Mouse (Mus musculus) embryonic facial prominence, embryonic 11.5 days (tissue): ENCODE measurements around the gene Emilin3. TPM values are rescaled to one million over a fixed set of nuclear protein-coding genes. Genes with fewer than 3 reads are reported as not detected.

Experiments
- ATAC-seq: fragments of 200-750 bp; cut with Nextera tagmentation; replicated peaks from 2 replicates; pipeline ENCODE4 v1.8.0; 2017; ENCODE audit warnings: low read depth; ENCODE audit not compliant: insufficient number of reproducible peaks, low FRiP score, low TSS enrichment
- DNase-seq: peaks from one replicate; pipeline ENCODE4 v3.0.0-alpha.2; 2015; ENCODE audit warnings: low spot score
- H3K27ac ChIP-seq: fragments of 300-500 bp; sonication (generic); replicated peaks from 2 replicates; pipeline ENCODE4 v1.5.1; 2014; ENCODE audit warnings: mild to moderate bottlenecking, low read depth, low read length, control low read depth
- H3K27me3 ChIP-seq: fragments of 300-500 bp; sonication (generic); 2 replicates; pipeline ENCODE4 v1.6.1; 2014; ENCODE audit warnings: mild to moderate bottlenecking, low read length, moderate library complexity, mixed read lengths; ENCODE audit not compliant: control insufficient read depth, insufficient read depth
- H3K36me3 ChIP-seq: fragments of 300-500 bp; sonication (generic); replicated peaks from 2 replicates; pipeline ENCODE4 v1.6.1; 2014; ENCODE audit warnings: low read depth, mild to moderate bottlenecking, low read length, moderate library complexity, mixed read lengths; ENCODE audit not compliant: control insufficient read depth, insufficient read depth
- H3K4me1 ChIP-seq: fragments of 300-500 bp; sonication (generic); 2 replicates; pipeline ENCODE4 v1.6.1; 2014; ENCODE audit warnings: low read length, mixed read lengths; ENCODE audit not compliant: control insufficient read depth, insufficient read depth
- H3K4me2 ChIP-seq: fragments of 300-500 bp; sonication (generic); 2 replicates; pipeline ENCODE4 v1.6.1; 2014; ENCODE audit warnings: low read depth, mild to moderate bottlenecking, control low read depth, low read length, moderate library complexity
- H3K4me3 ChIP-seq: fragments of 300-500 bp; sonication (generic); 2 replicates; pipeline ENCODE4 v1.5.1; 2014; ENCODE audit warnings: low read depth, low read length, control low read depth
- H3K9ac ChIP-seq: fragments of 300-500 bp; sonication (generic); replicated peaks from 2 replicates; pipeline ENCODE4 v1.6.1; 2014; ENCODE audit warnings: mild to moderate bottlenecking, control low read depth, low read length
- H3K9me3 ChIP-seq: fragments of 300-500 bp; sonication (generic); replicated peaks from 2 replicates; pipeline ENCODE4 v1.6.1; 2016; ENCODE audit warnings: mild to moderate bottlenecking, low read length, inconsistent platforms, mixed read lengths; ENCODE audit not compliant: control insufficient read depth
- WGBS: fragments of 180-500 bp; shearing (Covaris S2); extraction: QIAGEN DNeasy Blood & Tissue Kit; methylation state at CpG from one replicate; pipeline ENCODE4 v1.1.7; 2014; 5-methylcytosine and 5-hydroxymethylcytosine counted together
- polyA plus RNA-seq: library from polyadenylated mRNA; unstranded; fragments of >200 nt; fragmentation: Nextera tagmentation; extraction: Ambion mirVana; gene quantifications from 2 replicates; pipeline ENCODE4 v1.2.1, GENCODE M21; 2014

Gene Emilin3
- polyA plus RNA-seq, 1 experiment from 2014 or later, result 3.3 TPM

DNA sequence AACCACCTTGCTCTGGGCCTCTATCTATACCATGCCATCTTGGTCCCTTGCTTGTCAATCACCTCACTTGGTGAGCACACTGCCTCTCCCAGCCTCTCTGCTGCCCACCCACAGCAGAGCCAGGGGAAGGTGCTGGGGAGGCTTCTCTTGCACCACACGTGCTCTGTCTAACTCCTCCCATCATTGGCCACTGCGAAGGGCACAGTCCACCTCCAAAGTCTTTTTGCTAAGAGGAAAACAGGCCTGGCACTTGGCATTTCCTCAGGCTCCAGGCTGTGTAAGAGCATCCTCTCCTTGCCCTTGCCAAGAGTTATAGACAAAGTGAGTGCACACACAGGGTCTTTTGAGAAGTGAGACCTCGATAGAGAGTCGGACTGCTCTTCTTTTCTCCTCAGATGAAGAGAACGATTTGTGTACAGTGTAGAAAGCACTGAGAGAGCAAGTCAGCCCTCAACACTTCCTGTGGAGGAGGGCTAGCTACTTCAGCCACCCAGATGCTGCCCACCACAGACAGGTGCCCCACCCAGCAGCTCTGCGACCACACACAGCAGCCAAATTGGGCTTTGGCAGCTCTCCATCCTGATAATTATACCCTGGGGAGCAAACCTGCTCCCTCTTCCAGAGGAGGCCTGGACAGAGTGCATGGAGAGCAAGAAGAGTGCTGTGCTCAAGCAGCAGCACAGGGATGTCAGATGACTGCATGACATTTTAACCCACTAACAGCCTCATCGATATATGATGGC lies 41.2 kb upstream of the Emilin3 start:
- Histone ChIP-seq H3K9ac (no peak overlapping the region), H3K27me3 (no peaks in the 10 kb centered on the region), H3K4me1 (no peaks in the 10 kb centered on the region), H3K36me3 (peaks cover 13% of the 10 kb centered on the region), H3K4me3 (no peak overlapping the region), H3K27ac (no peak overlapping the region), H3K9me3 (no peaks in the 10 kb centered on the region), H3K4me2 (no peak overlapping the region)
- ATAC-seq (no peak), DNase-seq (no peak)
- WGBS, result 85% methylated on average over 7 of the region's 7 CpGs

DNA sequence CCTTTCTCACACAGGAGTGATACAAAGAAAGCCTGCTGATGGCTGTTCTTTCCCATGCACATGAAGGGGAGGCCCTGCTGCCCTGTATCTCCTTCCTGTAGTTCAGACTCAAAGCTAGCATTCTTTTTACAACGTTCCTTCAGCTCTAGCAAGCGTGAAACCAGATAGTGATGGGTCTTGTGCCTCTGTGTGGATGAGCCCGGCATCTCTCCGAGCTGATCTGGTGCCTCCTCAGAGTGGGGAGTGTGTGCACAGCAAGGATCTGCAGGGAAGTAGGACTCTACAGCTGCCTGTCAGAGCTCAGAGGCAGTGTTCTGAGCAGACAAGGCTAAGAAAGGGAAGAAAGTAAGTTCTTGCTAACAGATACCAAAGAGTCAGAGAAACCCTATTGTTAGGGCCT lies 39.5 kb upstream of the Emilin3 start:
- Histone ChIP-seq H3K27me3 (no peaks in the 10 kb centered on the region), H3K4me3 (no peak overlapping the region), H3K4me2 (no peak overlapping the region), H3K4me1 (no peaks in the 10 kb centered on the region), H3K27ac (no peak overlapping the region), H3K9me3 (no peaks in the 10 kb centered on the region), H3K9ac (no peak overlapping the region), H3K36me3 (peaks cover 13% of the 10 kb centered on the region)
- DNase-seq, result no peak
- WGBS, result 88% methylated on average over 4 of the region's 4 CpGs
- no peak for ATAC-seq

DNA sequence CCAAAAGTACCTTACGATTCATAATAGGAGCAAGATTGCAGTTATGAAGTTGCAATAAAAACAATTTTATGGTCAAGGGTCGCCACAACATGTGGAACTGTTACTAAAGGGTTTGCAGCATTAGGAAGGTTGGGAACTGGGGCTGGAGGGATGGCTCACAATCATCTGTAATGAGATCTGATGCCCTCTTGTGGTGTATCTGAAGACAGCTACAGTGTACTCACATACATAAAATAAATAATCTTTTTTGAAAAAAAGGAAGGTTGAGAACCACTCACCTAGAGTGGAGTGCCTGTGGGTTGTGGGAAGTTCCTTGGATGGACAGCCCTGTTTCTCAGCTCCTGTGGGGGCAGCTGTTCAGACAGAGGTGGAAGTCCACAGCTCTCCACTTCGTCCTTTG lies 30.3 kb upstream of the Emilin3 start:
- WGBS, result 61% methylated on average over 3 of the region's 3 CpGs
- peak; percentile 42; the same call in 1 of the 2 replicates for ATAC-seq
- no peak overlapping the region for H3K27ac ChIP-seq

DNA sequence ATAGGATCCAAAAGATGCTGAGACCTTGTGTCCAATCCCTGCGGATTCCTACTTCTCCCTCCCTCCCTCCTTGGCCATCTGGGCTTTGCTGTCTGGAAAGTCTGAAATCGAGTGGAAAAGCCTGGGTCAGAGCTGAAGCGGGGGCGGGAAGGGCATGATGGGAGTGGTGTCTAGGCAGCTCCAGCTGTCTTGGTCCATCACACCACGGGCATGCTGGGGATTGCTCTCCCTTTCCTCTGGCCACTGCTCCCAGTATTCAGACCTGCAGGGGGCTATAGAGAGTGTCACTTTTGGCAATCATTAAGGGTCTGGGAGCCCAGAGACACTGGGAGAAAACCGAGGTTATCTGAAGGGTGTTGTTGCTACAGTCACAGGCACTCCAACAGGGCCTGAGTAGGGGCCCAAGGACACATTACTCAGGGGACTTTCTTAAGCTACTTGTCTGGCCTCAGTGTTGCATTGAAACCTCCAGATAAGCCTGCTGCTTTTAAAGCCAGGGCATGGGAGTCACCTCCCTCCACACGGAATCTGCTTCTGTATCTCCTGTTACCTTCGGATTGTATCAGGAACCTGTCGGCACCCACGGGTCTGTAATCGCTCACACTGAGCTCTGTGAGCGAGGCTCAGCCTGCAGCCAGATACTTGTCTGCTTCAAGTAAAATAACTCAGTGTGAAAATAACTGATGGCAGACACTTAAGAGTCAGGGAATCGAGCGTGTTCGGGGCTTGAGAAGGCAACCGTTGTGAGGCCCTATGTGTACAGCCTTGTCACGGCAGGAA lies 29.0 kb upstream of the Emilin3 start:
- no peak overlapping the region for H3K4me3 ChIP-seq
- no peak for DNase-seq
- no peak overlapping the region for H3K9ac ChIP-seq
- no peak overlapping the region for H3K4me2 ChIP-seq
- H3K9me3 ChIP-seq, result no peaks in the 10 kb centered on the region
- 71% methylated on average over 17 of the region's 17 CpGs for WGBS
- ATAC-seq, result no peak
- H3K36me3 ChIP-seq, result no peaks in the 10 kb centered on the region; the same call in 1 of the 2 replicates
- H3K4me1 ChIP-seq, result no peaks in the 10 kb centered on the region
- H3K27me3 ChIP-seq, result no peaks in the 10 kb centered on the region
- H3K27ac ChIP-seq, result no peak overlapping the region

More for the DNA sequence above, 30.3 kb upstream of the Emilin3 start:
- peak; percentile 15 for DNase-seq
- no peak overlapping the region for H3K4me3 ChIP-seq
- no peak overlapping the region for H3K4me2 ChIP-seq
- H3K9ac ChIP-seq, result no peak overlapping the region
- H3K9me3 ChIP-seq, result no peaks in the 10 kb centered on the region
- no peaks in the 10 kb centered on the region; the same call in 1 of the 2 replicates for H3K36me3 ChIP-seq
- no peaks in the 10 kb centered on the region for H3K4me1 ChIP-seq
- no peaks in the 10 kb centered on the region for H3K27me3 ChIP-seq

DNA sequence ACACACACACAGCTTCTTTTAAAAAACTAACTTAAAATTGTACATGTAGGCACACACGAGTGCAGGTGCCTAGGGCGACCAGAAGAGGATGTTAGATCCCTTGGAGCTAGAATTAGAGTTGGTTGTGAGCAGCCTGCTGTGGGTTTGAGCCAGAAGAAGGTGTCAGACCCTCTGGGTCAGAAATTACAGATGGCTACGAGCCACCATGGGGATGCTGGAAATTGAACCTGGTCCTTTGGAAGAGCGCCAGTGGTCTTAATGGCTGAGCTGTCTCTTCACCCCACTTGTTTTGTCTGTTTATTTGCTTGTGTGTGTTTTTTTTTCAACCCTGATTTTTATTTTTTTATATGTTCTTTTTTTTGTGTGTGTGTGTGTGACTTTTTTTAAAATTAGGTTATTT lies 22.3 kb upstream of the Emilin3 start:
- ATAC-seq (no peak), DNase-seq (no peak)
- WGBS, result 88% methylated on average over 4 of the region's 4 CpGs
- no peaks in the 10 kb centered on the region for H3K27me3 ChIP-seq
- H3K27ac ChIP-seq, result no peak overlapping the region
- no peaks in the 10 kb centered on the region for H3K36me3 ChIP-seq
- no peak overlapping the region for H3K9ac ChIP-seq
- no peaks in the 10 kb centered on the region for H3K9me3 ChIP-seq
- H3K4me1 ChIP-seq, result 0 out of 2 replicates have a peak, but pooled peaks cover 2% of the 10 kb centered on the region
- H3K4me2 ChIP-seq, result no peak overlapping the region
- H3K4me3 ChIP-seq, result no peak overlapping the region

DNA sequence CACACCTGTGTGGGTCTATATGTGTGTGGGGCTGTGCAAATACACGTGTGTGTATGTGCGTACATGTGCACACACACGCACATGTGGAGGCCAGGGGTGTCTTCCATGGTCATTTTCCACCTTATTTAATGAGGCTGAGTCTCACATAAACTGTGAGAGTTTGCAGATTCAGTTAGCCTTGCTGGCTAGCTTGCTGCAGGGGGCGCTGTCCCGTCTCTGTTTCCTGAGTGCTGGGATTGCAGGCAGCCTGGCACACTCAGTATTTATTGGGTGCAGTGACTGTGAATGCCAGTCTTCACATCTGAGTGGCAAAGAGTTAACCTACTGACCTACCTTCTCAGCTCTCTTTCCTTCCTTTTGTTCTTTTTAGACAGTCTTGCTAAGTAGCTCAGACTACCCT lies 21.8 kb upstream of the Emilin3 start:
- no peak overlapping the region for H3K4me3 ChIP-seq
- 0 out of 2 replicates have a peak, but pooled peaks cover 2% of the 10 kb centered on the region for H3K4me1 ChIP-seq
- H3K27ac ChIP-seq, result no peak overlapping the region
- no peak overlapping the region for H3K9ac ChIP-seq
- H3K9me3 ChIP-seq, result no peaks in the 10 kb centered on the region
- no peak for DNase-seq
- H3K27me3 ChIP-seq, result no peaks in the 10 kb centered on the region
- no peak for ATAC-seq
- H3K36me3 ChIP-seq, result no peaks in the 10 kb centered on the region
- H3K4me2 ChIP-seq, result no peak overlapping the region
- 63% methylated on average over 5 of the region's 5 CpGs for WGBS

DNA sequence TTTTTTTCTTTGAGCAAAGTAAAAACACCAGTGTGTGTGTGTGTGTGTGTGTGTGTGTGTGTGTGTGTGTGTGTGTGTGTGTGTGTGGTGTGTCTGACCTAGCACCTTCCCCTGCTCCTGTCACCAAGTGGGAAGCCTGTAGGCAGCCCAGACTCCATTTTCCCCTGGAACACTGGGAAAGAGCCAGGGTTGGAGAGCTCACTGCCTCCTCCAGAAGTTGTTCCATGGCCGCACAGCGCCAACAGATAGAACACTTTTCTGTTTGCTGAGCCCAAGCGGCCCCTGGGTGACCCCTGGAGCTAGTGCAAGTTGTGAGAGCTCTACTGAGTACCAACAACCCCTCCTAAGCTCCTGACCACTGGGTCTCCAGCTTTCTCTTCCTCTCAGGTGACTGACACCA lies 20.9 kb upstream of the Emilin3 start:
- Histone ChIP-seq H3K27me3 (no peaks in the 10 kb centered on the region), H3K27ac (0 out of 2 replicates have a peak overlapping the region, but pooled peaks have one; percentile 54), H3K9me3 (no peaks in the 10 kb centered on the region), H3K36me3 (no peaks in the 10 kb centered on the region), H3K4me2 (no peak overlapping the region), H3K4me3 (no peak overlapping the region), H3K9ac (no peak overlapping the region), H3K4me1 (0 out of 2 replicates have a peak, but pooled peaks cover 2% of the 10 kb centered on the region)
- DNase-seq (no peak), ATAC-seq (no peak)
- WGBS, result 54% methylated on average over 3 of the region's 3 CpGs

DNA sequence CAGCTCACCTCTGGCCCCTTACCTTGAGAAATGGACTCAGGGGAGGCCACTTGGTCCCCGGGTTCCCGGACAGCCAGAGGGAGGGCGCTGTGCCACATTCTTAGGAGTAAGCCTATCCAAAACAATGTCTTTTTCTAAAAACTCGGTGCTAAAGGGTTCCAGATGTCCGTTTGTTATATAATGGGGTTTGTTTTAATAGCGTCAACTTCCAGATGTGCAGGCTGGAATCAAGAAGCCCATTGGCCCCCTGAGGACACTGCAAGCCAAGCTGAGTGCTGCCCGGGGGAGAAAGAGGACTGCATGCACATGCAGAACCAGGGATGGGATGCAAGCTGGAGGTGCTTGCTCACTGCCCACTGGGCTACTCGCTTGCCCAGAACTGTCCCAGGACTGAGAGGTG lies 20.2 kb upstream of the Emilin3 start:
- 0 out of 2 replicates have a peak, but pooled peaks cover 2% of the 10 kb centered on the region for H3K4me1 ChIP-seq
- no peaks in the 10 kb centered on the region for H3K27me3 ChIP-seq
- H3K27ac ChIP-seq, result 0 out of 2 replicates have a peak overlapping the region, but pooled peaks have one; percentile 54
- no peak overlapping the region for H3K9ac ChIP-seq
- ATAC-seq, result peak; percentile 61; the same call in 1 of the 2 replicates
- H3K4me3 ChIP-seq, result no peak overlapping the region
- H3K9me3 ChIP-seq, result no peaks in the 10 kb centered on the region
- no peaks in the 10 kb centered on the region for H3K36me3 ChIP-seq
- DNase-seq, result peak; percentile 89
- H3K4me2 ChIP-seq, result no peak overlapping the region
- 23% methylated on average over 8 of the region's 8 CpGs for WGBS
